Mouse (Mus musculus): ENCODE measurements at regions not wholly inside any gene's neighbourhood (a gene's known extent, or its start where the extent isn't known, plus 50 kb on each side); places are given as distances from the start of the nearest gene placed in this dataset.

DNA sequence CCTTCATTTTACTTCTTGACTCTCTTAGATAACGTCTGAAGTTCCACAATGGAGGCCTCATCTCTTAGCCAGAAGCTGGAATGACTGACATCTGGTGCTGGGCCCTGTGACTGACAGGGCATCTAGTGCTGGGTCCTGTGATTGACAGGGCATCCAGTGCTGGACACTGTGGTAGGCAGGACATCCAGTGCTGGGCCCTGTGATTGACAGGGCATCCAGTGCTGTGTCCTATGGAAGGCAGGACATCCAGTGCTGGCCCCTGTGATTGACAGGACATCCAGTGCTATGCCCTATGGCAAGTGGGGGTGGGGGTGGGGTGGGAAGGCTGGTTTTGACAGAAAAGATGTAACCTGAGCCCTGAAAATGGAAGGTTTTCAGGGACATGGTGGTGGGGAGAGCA is 52.1 kb upstream of the Lmo2 start:
- Histone ChIP-seq H3K36me3 (ENCODE audit: control insufficient read depth, insufficient read depth, low read length, poor library complexity, severe bottlenecking) (no peaks in the 10 kb centered on the region), H3K4me1 (ENCODE audit: control insufficient read depth in 2 of 2, insufficient read depth in 2 of 2, low read length in 2 of 2, poor library complexity in 1 of 2) (peaks cover 0 to 4% of the 10 kb centered on the region in 2 experiments; a peak in 1 of 4 replicates), H3K27ac (ENCODE audit: insufficient read depth, low read depth, low read length, poor library complexity, severe bottlenecking) (no peak overlapping the region), H3K9me3 (ENCODE audit: control insufficient read depth, insufficient read depth, low read depth, low read length) (no peaks in the 10 kb centered on the region), H3K4me3 (ENCODE audit: insufficient read depth in 1 of 2, low read depth in 1 of 2, low read length in 2 of 2, poor library complexity in 1 of 2, severe bottlenecking in 1 of 2) (no peak overlapping the region), H3K9ac (ENCODE audit: insufficient read depth, low read depth, low read length, poor library complexity, severe bottlenecking) (no peak overlapping the region)
- no peak for DNase-seq (ENCODE audit: low read depth, low spot score)
- in situ Hi-C loops (cut with MboI; ENCODE audit: low sequenced_read_pairs in 2 of 2, unreplicated experiment in 2 of 2): no loop called here
- TF ChIP-seq ZNF384 (IDR thresholded peaks at IDR 0.05; ENCODE audit: low read depth, low read length) (no peak), HCFC1 (IDR thresholded peaks at IDR 0.05; ENCODE audit: borderline replicate concordance, insufficient read depth, low read length) (no peak), MAFK (IDR thresholded peaks at IDR 0.05; ENCODE audit: insufficient read depth, low read depth, low read length) (no peak), CHD2 (IDR thresholded peaks at IDR 0.05; ENCODE audit: low read depth, low read length) (no peak), ZC3H11A (IDR thresholded peaks at IDR 0.05; ENCODE audit: borderline replicate concordance, low read depth, low read length) (no peak)

DNA sequence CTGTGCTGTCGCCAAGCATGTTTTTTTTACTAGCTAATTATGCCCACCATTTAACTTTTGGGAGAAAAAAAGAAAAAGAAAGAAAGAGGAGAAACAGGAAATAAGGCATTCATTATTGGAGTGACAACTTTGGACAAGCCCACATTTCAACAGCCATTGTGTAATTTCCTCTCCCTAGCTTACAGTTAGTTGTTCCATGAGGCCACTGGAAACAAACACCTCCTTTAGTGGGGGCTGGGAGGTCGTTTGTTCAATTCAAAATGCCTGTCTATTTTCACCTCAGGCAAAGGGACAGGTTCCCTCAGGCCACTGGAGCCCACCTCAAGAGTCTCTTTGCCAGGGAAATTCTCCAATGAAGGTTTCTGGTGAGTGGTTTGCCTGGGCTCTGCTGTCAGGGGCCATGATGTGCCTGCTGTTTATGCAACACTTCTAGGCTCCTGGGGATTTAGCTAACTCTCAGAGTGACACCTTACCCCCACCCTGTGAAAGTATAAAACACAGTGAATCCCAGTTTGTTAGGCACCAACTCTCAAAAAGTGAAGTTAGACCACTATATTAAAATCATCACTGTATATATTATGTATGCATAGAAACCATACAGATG is 51.1 kb upstream of the Lmo2 start:
- H3K9ac ChIP-seq (ENCODE audit: insufficient read depth, low read depth, low read length, poor library complexity, severe bottlenecking): no peak overlapping the region
- H3K36me3 ChIP-seq (ENCODE audit: control insufficient read depth, insufficient read depth, low read length, poor library complexity, severe bottlenecking): no peaks in the 10 kb centered on the region
- H3K4me1 ChIP-seq (ENCODE audit: control insufficient read depth in 2 of 2, insufficient read depth in 2 of 2, low read length in 2 of 2, poor library complexity in 1 of 2): peaks cover 0 to 2% of the 10 kb centered on the region in 2 experiments; a peak in 1 of 4 replicates
- no peak for TF ChIP-seq ZC3H11A (IDR thresholded peaks at IDR 0.05; ENCODE audit: borderline replicate concordance, low read depth, low read length)
- no peak for TF ChIP-seq CHD2 (IDR thresholded peaks at IDR 0.05; ENCODE audit: low read depth, low read length)
- TF ChIP-seq ZNF384 (IDR thresholded peaks at IDR 0.05; ENCODE audit: low read depth, low read length): no peak
- no peak for TF ChIP-seq MAFK (IDR thresholded peaks at IDR 0.05; ENCODE audit: insufficient read depth, low read depth, low read length)
- H3K4me3 ChIP-seq (ENCODE audit: insufficient read depth in 1 of 2, low read depth in 1 of 2, low read length in 2 of 2, poor library complexity in 1 of 2, severe bottlenecking in 1 of 2): no peak overlapping the region
- no peaks in the 10 kb centered on the region for H3K9me3 ChIP-seq (ENCODE audit: control insufficient read depth, insufficient read depth, low read depth, low read length)
- in situ Hi-C loops (cut with MboI; ENCODE audit: low sequenced_read_pairs in 2 of 2, unreplicated experiment in 2 of 2): no loop called here
- no peak for DNase-seq (ENCODE audit: low read depth, low spot score)
- H3K27ac ChIP-seq (ENCODE audit: insufficient read depth, low read depth, low read length, poor library complexity, severe bottlenecking): no peak overlapping the region

Data from ES-E14 (cell line).